30 mouse cellular contexts compared by ENCODE assay signal in genomic region chr9:68760329-68760728, GRCm38 (mm10).
DNase-seq lines count a peak whose midpoint lies in the region; ATAC-seq and TF ChIP-seq lines count a peak whose summit lies in the region.
"Had no signal": no experiment of that assay in that cellular context is flagged by ENCODE, and none has a peak within 500 bp of the region (broad histone marks: within the 10 kb centered on the region; RNA-seq: fewer than 3 reads in every experiment).

No protein-coding gene starts in this region.

- no peaks in the 10 kb centered on the region for H3K36me3 ChIP-seq in kidney, postnatal 0 days (ENCODE audit: insufficient read depth, low read length)
- H3K36me3 ChIP-seq in forebrain, embryonic 16.5 days (ENCODE audit: control insufficient read depth, insufficient read depth), result no peaks in the 10 kb centered on the region
- H3K36me3 ChIP-seq: hindbrain, embryonic 12.5 days; intestine, embryonic 15.5 days; stomach, embryonic 15.5 days had no signal

- peak; percentile 40; the same call in 1 of the 2 replicates for ATAC-seq in cerebellum, adult (ENCODE audit: insufficient number of reproducible peaks, low FRiP score, low TSS enrichment)
- ATAC-seq in kidney, postnatal 0 days (replicated peaks; ENCODE audit: low FRiP score, low read depth), result peak; percentile 40; the same call in 1 of the 2 replicates
- ATAC-seq in forebrain, embryonic 16.5 days, result no peak
- ATAC-seq: activated CD4-positive, CD25-positive, alpha-beta regulatory T cell, adult 4 months; hindbrain, postnatal 0 days; intestine, embryonic 15.5 days; midbrain, embryonic 16.5 days had no signal

- WGBS in kidney, postnatal 0 days, result 48% methylated on average over 4 of the region's 4 CpGs
- 85% methylated on average over 4 of the region's 4 CpGs for WGBS in forebrain, embryonic 16.5 days

- no peak overlapping the region for H3K4me3 ChIP-seq in kidney, postnatal 0 days (replicated peaks; ENCODE audit: low read depth, low read length)
- no peak overlapping the region for H3K4me3 ChIP-seq in forebrain, embryonic 16.5 days (replicated peaks; ENCODE audit: low read length)
- H3K4me3 ChIP-seq: erythroblast, embryonic 14.5 days; hindbrain, embryonic 12.5 days; intestine, embryonic 15.5 days; stomach, embryonic 15.5 days had no signal

- no peak for DNase-seq in cerebellum, adult 11 months
- DNase-seq in kidney, postnatal 0 days (ENCODE audit: low spot score), result peak; percentile 56
- no peak for DNase-seq in kidney, adult 9 months
- peak; percentile 45 for DNase-seq in cerebellum, adult 9-11 months
- no peak for DNase-seq in adrenal gland, postnatal 25 days
- DNase-seq: adrenal gland, adult 2 months; gastrocnemius, postnatal 14 days; heart, adult 18-20 months; heart, postnatal 36 days; kidney, adult 8-10 months; kidney, postnatal 4 days; layer of hippocampus, postnatal 36 days; liver; lung, adult 2 months; lung, postnatal 10 days; right cerebral cortex, postnatal 25 days; thymus, postnatal 14 days had no signal

- no peak overlapping the region for H3K27ac ChIP-seq in kidney, postnatal 0 days
- no peak overlapping the region for H3K27ac ChIP-seq in forebrain, embryonic 16.5 days (ENCODE audit: low read length)
- H3K27ac ChIP-seq: hindbrain, embryonic 12.5 days; hindbrain, postnatal 0 days; intestine, embryonic 15.5 days; liver, embryonic 14.5 days; macrophage; stomach, embryonic 15.5 days had no signal

- no peaks in the 10 kb centered on the region for H3K9me3 ChIP-seq in kidney, postnatal 0 days (replicated peaks; ENCODE audit: low read length)
- no peaks in the 10 kb centered on the region for H3K9me3 ChIP-seq in forebrain, embryonic 16.5 days (ENCODE audit: control insufficient read depth, low read length)
- H3K9me3 ChIP-seq: intestine, embryonic 15.5 days; stomach, embryonic 15.5 days had no signal

- TF ChIP-seq CTCF in kidney, postnatal 0 days (IDR thresholded peaks at IDR 0.05; ENCODE audit: low read depth), result no peak

- no peaks in the 10 kb centered on the region for H3K4me1 ChIP-seq in kidney, postnatal 0 days (replicated peaks; ENCODE audit: insufficient read depth, low read length)
- H3K4me1 ChIP-seq in forebrain, embryonic 16.5 days (replicated peaks; ENCODE audit: control insufficient read depth, insufficient read depth, low read length), result peaks cover 7% of the 10 kb centered on the region; the same call in 1 of the 2 replicates

- H3K4me2 ChIP-seq in kidney, postnatal 0 days (ENCODE audit: low read length), result no peak overlapping the region
- no peak overlapping the region for H3K4me2 ChIP-seq in forebrain, embryonic 16.5 days (ENCODE audit: low read length)
- H3K4me2 ChIP-seq: heart, embryonic 11.5 days; hindbrain, embryonic 12.5 days; intestine, embryonic 15.5 days; stomach, embryonic 15.5 days had no signal

- no peak overlapping the region for H3K9ac ChIP-seq in kidney, postnatal 0 days (ENCODE audit: low read depth, low read length)
- H3K9ac ChIP-seq in forebrain, embryonic 16.5 days (replicated peaks; ENCODE audit: low read depth, low read length), result no peak overlapping the region
- H3K9ac ChIP-seq: hindbrain, embryonic 12.5 days; intestine, embryonic 15.5 days; liver, embryonic 14.5 days; stomach, embryonic 15.5 days had no signal

- H3K27me3 ChIP-seq in kidney, postnatal 0 days (ENCODE audit: insufficient read depth, low read length), result no peaks in the 10 kb centered on the region
- no peaks in the 10 kb centered on the region for H3K27me3 ChIP-seq in forebrain, embryonic 16.5 days (replicated peaks; ENCODE audit: control insufficient read depth, insufficient read depth, low read length)
- H3K27me3 ChIP-seq: CH12.LX; hindbrain, embryonic 12.5 days; intestine, embryonic 15.5 days; stomach, embryonic 15.5 days had no signal

Comparison
In these comparisons a context has a peak if more than half of its experiments do, and no peak if none do; other contexts are left out.
1. DNase-seq: peak in kidney, postnatal 0 days (single experiment) and cerebellum, adult 9-11 months (single experiment); none in cerebellum, adult 11 months (single experiment), kidney, adult 9 months (single experiment) and adrenal gland, postnatal 25 days (single experiment).